Mouse (Mus musculus): ENCODE measurements around the gene Meis2. TPM values are rescaled to one million over a fixed set of nuclear protein-coding genes. Genes with fewer than 3 reads are reported as not detected.

Meis2 gene
- total RNA-seq, 2 experiments from 2014 or later = 94.3 to 130 TPM

DNA sequence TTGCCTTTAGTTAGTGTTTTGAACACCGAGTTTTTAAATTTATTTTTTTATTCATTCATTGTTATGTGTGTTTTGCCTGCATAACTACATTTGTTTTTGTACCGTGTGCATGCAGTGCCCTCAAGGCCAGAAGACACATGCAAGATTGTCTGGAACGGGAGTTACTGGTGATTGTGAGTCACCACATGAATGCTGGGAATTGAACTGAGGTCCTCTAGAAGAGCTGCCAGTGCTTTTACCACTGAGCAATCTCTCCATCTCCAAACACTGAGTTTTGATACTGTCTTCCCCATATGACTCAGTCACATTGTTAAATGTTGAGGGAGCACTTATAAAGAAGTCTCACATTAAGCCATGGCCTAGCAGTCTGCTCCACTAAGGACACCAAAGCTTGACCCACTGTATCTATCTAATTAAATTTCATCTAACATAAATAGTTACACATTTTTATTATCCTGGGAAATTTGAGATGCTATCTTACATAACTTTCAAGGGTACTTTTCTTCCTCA is 94.3 kb downstream of the Meis2 start:
- intact Hi-C loops (cut with DNase I) = no loop called here
- no peak for DNase-seq (ENCODE audit: low spot score in 2 of 2)

DNA sequence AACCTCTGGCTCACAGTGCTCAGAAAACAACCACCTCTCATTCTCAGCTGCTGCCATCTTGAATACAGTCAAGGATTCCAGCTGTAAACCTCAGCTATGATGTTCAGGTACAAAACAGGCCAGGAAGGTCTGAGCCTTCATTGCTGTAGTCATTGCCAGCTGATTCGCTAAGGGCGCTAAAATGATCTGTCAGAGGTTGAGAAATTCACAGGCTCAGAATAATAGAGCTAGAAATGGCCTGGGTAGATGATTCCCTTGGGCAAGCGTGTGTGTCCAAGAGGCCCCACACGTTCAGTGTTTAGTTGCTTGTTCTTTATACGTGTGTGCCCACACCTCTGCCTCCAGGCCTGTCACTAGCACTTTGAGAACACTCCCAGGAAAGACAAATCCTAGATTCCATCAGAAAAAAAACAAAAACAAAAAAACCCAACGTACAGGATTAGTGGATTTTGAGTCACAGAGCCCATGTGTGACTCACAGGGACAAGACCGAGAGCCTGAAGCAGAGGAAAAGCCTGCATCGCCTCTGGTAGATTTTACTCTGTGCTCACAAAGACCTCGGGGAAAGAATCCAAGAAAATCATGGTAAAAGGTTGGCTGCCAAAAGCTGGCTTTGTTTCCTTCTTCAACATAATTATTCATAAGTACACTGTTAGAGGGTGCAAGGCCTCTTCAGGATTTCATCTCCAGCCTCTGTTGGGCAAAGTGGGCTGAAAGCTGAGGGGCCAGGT is 95.4 kb downstream of the Meis2 start:
- peak in 1 of 2 experiments; percentile 47 for DNase-seq (ENCODE audit: low spot score in 2 of 2)
- intact Hi-C loops (cut with DNase I) = no loop called here

DNA sequence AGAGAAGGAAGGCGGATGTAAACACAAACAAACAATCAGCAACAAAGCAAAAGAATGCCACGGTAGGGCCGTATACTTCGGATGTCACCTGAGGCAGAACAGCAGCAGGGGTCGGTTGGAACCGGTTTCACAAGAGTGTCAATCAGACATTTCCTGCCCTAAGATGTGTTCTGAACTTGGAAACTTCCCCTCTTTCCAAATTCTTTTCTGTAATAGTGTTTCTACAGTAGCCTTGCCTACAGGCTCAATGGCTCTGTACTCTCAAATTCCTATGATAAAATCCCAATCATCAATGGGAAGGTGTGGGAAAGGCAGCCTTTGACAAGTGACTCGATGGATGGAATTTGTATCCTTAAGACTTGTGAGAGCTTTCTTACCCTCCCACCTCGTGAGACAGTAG is 96.4 kb downstream of the Meis2 start:
- intact Hi-C loops (cut with DNase I) = no loop called here
- DNase-seq (ENCODE audit: low spot score in 2 of 2) = no peak

DNA sequence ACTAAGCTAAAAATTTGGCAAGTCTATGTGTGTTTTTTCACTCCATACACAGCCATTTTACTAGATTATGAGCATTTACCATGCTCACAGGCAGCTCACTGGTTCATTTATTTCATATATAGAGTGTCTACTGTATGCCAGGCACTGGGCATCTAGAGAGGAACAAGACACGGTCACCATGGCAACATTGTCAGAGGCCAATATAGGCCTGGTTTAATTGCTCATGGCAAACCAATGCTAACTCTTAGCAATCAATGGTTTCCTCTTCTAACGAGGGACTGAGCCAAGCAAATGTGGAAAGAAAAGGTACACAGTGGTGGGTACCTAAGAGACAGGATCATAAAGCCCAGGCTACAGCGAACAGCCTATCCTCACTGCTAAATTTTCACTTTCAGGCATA is 100.7 kb downstream of the Meis2 start:
- intact Hi-C loops (cut with DNase I) = loop anchor here (5.0 kb wide), 1 partner anchor 97 kb away; no protein-coding TSS in a partner anchor
- DNase-seq (ENCODE audit: low spot score in 2 of 2) = no peak

DNA sequence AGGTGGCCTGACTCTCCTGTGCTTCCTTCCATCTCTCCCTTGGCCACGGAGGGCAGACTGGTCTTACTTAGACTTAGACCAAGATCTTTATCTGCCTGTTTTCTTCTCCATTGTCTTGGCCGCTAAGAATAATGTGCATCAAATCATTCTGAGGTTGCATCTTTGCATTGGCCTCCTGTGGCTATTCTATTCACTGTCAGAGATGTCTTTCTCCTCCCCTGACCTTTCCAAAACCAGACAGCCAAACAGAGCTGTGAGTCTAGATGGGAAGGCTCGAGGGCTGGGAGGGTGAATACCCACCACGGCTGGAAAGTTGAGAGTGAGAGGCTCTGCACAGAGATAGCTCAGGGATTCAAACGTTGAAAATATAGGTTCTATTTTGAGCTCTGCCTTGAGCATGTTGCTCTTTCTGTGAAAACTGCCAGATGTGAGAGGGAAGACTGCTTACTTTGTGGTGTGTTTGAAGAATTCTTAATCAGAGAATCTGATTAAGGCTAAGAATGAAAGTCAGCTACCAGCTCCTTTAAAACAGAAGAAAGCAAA is 102.3 kb downstream of the Meis2 start:
- intact Hi-C loops (cut with DNase I) = loop anchor here (5.0 kb wide), 1 partner anchor 99 kb away; no protein-coding TSS in a partner anchor
- DNase-seq (ENCODE audit: low spot score in 2 of 2) = peak in 1 of 2 experiments; percentile 21

DNA sequence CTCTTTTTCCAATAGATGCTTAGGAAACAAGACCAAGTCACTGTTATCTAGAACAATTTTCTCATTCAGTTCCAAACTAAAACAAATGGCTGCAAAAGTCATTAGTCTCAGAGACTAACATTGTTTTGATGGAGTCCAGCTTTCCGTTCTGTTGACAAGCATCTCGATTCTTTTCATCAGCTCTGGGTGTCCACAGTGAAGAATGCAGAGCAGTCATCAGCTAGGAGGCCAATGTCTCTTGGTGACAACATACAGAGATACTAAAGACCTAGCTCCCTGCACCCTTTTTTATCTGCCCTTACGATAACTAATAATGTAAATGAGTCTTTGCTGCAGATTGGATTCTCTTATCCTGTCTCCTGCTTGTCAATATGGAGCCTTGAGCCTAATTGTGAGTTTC is 102.9 kb downstream of the Meis2 start:
- no peak for DNase-seq (ENCODE audit: low spot score in 2 of 2)
- intact Hi-C loops (cut with DNase I) = loop anchor here (5.0 kb wide), 1 partner anchor 100 kb away; no protein-coding TSS in a partner anchor

DNA sequence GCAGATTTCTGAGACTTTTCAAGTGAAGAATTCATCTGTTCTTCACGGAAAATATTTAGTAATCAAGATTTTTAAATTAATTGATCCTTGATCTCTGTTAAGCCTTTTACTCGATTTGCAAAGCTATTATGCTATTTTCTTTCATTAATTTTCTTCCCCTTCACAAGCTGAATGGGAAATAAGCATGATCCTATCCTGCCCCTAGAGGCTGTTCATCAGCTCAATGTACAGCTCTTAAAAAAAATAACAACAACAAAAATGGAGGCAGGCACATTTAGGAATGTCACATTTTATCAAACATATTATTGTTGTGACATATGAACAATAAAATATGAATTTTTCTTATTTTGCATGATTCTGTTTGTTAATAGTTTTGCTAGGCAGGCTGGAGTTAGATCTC is 103.5 kb downstream of the Meis2 start:
- intact Hi-C loops (cut with DNase I) = loop anchor here (5.0 kb wide), 1 partner anchor 100 kb away; no protein-coding TSS in a partner anchor
- no peak for DNase-seq (ENCODE audit: low spot score in 2 of 2)

DNA sequence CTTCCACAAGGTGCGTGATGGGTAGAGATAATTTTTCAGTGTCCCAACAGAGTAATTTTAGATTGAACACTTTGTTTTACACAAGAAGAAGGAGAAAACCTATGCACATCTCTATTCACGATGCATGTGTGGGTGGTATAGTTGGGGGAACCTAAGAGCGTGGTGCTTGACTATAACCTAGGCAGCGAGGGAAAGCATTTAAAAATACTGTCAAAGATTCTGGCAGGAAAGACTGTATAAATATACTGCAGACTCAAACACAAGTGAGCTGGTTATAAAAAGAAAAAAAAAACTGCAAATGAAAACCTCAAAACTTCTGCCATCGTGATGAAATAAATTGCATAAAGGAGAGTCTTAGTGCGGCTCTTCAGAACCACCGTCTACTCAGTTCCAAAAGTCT is 105.0 kb downstream of the Meis2 start:
- DNase-seq (ENCODE audit: low spot score in 2 of 2) = peak in 1 of 2 experiments; percentile 46
- intact Hi-C loops (cut with DNase I) = loop anchor here (5.0 kb wide), 1 partner anchor 102 kb away; no protein-coding TSS in a partner anchor

DNA sequence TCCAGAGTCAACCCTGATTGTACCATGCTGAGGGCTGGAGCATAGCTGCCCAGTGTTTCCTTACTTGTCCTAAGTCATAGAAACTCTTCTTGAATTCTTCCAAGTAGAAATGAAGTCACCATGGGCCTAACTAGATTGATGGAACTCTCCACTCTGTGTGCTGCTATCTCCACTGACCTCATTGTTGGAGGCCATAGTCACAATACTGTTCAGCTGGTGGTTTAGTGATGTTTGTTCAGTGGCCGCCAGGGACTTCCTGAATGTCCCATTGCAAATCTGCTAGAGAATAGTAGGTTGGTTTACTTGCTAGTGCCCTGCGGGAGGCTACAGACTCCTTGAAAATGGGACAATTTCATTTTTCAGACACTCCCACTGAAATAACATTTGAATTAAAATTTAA is 108.9 kb downstream of the Meis2 start:
- no peak for DNase-seq (ENCODE audit: low spot score in 2 of 2)
- intact Hi-C loops (cut with DNase I) = no loop called here

DNA sequence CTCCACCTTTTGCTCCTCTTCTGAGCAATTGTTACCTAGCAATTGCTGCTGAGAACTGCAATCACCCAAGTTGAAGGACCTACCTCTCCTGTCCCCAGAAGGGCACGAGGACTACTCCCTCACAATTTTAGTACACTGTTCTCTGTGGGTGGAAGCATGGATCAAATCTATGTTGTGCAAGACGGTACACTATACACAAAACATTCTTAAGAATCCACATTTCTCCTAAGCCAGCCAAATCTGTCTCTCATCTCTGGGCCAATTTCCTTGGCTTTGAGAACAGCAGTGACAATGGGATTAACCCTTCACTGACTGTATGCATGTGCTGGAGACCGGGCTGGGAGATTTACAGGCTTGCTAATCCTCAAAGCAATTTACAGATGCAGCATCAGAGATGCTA is 115.0 kb downstream of the Meis2 start:
- intact Hi-C loops (cut with DNase I) = no loop called here
- DNase-seq (ENCODE audit: low spot score in 2 of 2) = no peak

DNA sequence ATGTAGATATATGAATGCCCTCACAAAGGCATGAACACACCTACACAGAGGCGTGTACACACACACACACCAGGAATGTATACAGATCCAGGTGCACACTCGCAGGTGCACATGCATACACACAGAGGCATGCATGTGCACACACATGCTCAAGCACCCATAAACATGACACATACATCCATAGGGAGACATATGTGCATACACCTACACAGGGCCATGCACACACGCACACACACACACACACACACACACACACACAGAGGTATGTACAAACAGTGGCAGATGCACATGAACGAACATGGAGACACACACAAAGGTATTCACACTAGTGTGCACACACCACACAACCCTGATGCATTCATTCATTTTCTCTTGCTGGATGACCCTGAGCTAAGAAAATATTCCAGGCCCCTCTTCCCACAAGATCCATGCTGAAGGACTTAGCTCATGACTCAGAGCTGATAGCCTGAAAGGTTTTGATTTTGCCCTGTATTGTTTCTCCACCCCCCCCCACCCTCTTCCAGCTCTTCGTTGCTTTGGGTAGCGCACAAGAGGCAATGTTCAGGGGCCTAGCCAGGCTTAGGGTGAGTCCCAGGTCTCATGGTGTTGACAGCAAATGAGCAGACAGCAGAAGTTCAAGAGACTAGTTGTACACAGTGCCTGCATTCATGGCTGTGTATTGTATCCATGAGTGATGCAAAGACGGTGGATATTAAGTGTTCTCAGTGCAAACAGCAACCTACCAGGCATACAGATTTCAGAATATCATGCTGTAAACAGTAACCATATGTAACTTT is 116.8 kb downstream of the Meis2 start:
- no peak for DNase-seq (ENCODE audit: low spot score in 2 of 2)
- intact Hi-C loops (cut with DNase I) = no loop called here

DNA sequence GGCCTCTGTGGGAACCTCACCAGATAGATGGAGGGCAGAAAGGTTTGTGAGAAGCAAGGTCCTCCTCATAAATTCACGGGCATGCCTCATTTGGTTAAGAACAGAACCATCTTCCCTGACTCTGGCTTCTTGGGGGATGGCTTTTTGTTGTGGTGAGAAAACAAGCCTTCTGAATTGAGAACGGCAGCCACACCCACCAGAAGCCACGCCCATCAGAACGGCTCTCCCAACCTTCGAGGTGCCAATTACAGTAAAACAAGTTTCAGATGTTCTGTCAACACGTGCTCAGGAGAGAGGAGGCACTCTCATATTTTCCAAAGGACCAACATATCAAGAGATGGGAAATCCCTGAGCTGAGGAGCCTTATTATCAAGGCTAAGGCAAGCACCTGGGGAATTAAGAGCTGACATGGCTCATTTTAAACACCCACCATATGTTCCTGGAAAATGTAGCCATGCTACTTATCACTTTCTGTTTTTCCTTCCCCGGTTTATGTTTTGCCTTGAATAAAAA is 117.9 kb downstream of the Meis2 start:
- no peak for DNase-seq (ENCODE audit: low spot score in 2 of 2)
- intact Hi-C loops (cut with DNase I) = no loop called here

DNA sequence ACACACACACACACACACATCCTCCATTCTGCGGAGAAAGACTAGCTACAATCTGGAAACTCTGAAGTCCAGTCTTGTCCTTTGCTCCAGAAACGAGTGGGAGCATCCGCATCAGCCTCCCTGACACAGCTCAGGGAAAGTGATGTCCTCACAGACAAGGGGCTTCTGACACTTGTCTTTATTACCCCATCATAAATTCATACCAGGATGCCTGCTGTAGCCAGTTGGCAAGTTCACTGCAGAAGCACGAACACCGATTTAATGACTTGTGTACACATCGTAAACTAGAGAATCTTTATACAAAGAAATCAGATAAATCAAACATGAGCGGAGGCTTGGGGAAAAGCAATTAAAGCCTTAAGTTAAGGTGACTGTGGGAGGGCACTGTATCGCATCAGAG is 122.6 kb downstream of the Meis2 start:
- intact Hi-C loops (cut with DNase I) = no loop called here
- DNase-seq (ENCODE audit: low spot score in 2 of 2) = no peak

DNA sequence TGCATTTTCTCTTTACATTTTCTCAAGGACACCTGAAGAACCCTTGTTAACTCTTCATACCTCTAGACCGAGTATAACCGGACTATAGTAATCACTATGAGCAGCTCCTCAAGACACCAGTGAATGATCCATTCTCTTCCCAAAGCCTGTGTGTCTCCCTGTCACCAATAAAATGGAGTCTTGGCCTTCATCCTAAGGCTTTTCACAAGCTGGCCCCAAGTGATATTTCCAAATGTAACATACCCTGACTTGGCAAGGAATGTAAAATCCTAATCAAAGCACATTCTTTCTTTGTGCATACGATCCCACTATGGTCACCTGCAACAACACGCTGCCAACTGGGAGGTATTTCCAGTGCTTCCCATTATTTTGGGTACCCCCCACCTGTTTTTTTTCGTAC is 125.8 kb downstream of the Meis2 start:
- intact Hi-C loops (cut with DNase I) = no loop called here
- DNase-seq (ENCODE audit: low spot score in 2 of 2) = no peak

DNA sequence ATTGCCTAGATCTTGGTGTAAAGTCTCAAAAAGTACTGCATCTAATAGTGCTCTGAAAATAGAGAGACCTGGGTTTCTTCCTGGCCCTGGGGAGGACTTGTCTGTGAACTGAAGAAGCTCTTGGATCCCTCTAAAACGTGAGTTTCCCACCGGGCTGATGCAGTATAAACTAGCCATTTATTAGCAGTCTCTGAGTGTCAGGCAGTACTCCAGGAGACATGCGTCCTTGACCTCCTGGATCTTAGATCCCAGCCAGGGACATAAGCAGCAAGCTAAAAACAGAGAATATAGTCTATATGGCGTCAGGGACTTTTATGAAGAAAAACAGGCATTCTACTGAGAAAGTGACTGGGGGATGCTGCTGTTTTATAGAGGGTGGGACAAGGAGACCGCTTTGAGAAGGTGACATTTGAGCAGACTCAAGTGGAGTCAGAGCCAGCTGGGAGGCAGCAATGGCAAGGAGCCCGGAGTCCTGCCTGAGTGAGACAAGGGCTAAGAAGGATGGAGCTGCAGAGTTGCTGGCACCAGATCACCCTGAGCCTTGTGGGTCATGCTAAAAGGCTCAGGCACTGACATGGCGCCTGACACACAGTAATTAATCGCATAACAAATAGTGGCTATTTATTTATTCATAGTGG is 126.6 kb downstream of the Meis2 start:
- DNase-seq (ENCODE audit: low spot score in 2 of 2) = peak; percentile 30 to 65
- intact Hi-C loops (cut with DNase I) = no loop called here

DNA sequence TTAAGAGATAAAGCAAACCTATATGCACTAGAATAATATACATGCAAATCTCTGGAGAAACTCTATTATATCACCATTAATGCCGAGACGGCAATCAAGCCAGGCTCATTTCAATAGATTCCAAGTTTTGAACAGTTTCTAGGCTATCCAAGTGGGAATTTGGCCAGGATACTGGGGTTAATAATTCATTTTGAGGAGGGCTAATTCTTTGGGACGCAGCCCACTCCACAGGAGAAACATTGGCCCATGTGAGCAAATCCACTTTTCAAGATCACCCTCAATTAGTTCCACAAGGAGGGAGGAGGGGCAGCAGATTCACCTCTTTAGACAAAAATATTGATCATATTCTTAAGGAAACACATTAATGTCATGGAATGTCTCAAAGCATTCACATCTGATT is 127.3 kb downstream of the Meis2 start:
- intact Hi-C loops (cut with DNase I) = no loop called here
- no peak for DNase-seq (ENCODE audit: low spot score in 2 of 2)

DNA sequence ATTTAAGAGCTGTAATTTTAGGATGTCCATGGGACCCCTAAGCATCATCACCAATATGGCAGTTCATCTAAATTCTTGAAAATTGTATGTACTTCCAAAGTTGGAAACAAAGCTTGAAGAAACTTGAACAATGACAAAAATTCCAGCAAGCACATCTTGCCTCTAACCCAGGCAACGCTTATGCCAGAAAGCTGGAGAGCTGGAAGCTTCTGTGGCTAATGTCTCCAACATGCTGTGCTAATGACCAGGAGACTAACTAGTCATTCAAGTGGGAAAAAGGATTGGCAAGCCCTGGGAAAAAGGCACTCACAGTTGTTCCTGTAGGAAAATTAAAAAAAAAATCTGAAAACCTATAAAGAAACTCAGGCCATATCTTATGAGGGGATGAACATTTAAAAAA is 127.7 kb downstream of the Meis2 start:
- intact Hi-C loops (cut with DNase I) = no loop called here

DNA sequence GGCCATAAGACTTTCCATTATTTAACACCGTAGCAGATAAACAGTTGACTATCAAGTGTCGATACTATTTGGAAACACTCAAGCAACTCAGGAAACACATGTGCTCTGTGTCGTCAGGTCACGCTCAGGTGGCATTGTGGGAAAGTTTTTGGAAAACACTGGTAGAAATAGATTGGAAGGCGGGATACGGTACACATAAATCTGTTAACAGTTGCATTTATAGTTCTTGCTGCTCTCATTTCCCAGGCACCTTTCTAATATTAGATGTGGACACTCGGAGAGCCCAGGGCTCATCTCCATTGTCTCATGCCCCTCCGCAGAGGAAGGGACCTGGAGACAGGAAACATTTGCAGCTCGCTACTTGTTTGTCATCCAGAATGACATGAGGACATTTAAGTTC is 128.9 kb downstream of the Meis2 start:
- no peak for DNase-seq (ENCODE audit: low spot score in 2 of 2)
- intact Hi-C loops (cut with DNase I) = no loop called here

More for the DNA sequence above, 127.7 kb downstream of the Meis2 start:
- DNase-seq (ENCODE audit: low spot score in 2 of 2) = no peak

DNA sequence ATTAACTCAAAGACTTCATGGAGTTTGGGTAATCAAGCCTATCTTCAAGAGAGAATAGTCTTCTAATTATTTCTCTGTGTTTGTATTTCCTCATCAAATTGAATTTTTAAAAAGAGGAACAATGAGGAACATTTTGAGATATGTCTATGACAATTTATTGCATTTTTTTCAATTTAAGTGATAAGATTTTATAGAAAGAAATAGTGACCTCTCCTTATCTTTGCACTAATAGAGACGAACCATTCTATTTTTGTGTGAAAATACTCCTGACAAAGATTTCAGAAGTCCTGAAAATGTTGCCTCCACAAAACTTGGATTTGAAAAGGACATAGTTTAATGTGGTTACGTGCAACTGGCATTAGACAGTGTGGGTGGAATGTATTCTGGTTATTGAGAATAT is 131.3 kb downstream of the Meis2 start:
- no peak for DNase-seq (ENCODE audit: low spot score in 2 of 2)
- intact Hi-C loops (cut with DNase I) = no loop called here

DNA sequence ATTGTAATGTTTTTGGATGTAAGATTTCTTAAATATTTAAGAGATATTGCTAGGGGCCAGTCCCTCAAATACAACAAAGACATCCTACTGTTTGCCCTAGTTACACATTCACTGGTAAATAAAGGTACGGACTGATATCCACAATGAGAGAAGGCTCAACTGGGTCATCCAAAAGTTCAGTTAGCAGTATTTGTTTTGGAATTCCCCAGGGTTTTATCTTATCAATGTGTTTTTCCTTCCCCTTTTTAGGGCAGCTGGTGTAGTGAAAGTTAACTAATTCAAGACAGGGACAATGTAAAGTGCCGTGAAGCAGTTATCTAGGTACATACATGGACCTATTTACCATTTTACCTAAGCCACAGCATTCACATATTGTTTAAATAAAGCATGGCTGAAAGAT is 132.4 kb downstream of the Meis2 start:
- intact Hi-C loops (cut with DNase I) = no loop called here
- DNase-seq (ENCODE audit: low spot score in 2 of 2) = no peak

All from left cerebral cortex, postnatal 25 days (tissue).